Mouse (Mus musculus) hematopoietic multipotent progenitor cell, adult 10-12 weeks (in vitro differentiated cells): ENCODE measurements around the gene Clec4b1. TPM values are rescaled to one million over a fixed set of nuclear protein-coding genes. Genes with fewer than 3 reads are reported as not detected.

Experiments used
- polyA plus RNA-seq: library from polyadenylated mRNA; stranded (reverse); fragments of >175 nt; gene quantifications from 2 replicates; pipeline ENCODE4 v1.2.3, GENCODE M21; 2012; ENCODE audit warnings: low replicate concordance

Gene Clec4b1
- 0.51 TPM in 1 of 2 replicates, not detected in the other for polyA plus RNA-seq

DNA sequence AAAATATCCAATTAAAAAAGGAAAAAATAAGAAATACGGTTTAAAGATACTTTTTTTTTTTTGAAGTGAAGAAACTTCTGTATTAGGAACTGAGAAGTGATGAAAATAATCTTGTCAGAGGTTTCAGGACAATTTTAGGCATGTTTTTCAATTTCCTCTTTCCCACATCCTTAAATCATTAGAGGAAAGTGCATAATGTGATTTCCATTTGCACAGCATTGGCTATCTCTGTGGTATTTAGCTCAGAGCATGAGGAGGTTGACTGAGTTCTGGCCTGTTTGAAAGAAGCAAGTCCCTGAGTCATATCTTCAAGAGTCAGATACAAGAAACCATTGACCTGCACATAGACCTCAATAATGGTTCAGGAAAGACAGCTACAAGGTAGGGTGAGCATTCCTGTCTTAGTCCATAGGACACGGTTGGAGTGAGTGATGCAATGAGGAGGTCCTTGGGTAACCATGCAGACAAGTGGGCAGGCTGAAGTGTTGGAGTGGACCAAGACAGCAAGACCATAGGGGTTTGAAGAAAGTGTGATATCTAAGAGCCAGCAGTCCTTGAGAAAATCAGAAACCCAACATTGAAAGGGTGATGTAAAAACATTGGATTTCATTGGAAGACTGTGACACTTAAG lies at the start of gene Clec4b1:
Gene Clec4b1 (plus strand): TSS at position 221 of the 631 bp plus-strand sequence.

DNA sequence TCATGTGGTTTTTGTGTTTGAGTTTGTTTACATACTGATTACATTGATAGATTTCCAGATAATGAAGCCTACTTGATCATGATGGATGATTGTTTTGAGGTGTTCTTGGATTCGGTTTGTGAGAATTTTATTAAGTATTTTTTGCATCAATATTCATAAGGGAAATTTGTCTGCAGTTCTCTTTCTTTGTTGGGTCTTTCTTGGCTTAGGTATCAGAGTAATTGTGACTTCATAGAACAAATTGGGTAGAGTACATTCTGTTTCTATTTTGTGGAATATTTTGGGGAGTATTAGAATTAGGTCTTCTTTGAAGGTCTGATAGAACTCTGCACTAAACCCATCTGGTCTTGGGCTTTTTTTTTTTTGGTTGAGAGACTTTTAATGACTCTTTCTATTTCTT lies 56.4 kb downstream of the Clec4b1 start, which contains the start of gene Clec4a2:
Gene Clec4a2 (plus strand): TSS at position 301 of the 400 bp plus-strand sequence.

Other genes starting within 250 kb of the Clec4b1 start
- 20.4 and 22.0 TPM in 2 replicates for gene Slc2a3, start 248.3 kb upstream of the Clec4b1 start, polyA plus RNA-seq
- 75.7 and 155 TPM in 2 replicates for gene Foxj2, start 230.0 kb upstream of the Clec4b1 start, polyA plus RNA-seq
- gene C3ar1, start 193.8 kb upstream of the Clec4b1 start, polyA plus RNA-seq, result 0.10 and 0.12 TPM in 2 replicates
- 14.5 and 27.2 TPM in 2 replicates for gene Necap1, start 175.5 kb upstream of the Clec4b1 start, polyA plus RNA-seq
- gene Clec4a1, start 128.1 kb upstream of the Clec4b1 start, polyA plus RNA-seq, result 1.5 and 4.9 TPM in 2 replicates
- 1.2 and 4.8 TPM in 2 replicates for gene Clec4a3, start 97.4 kb upstream of the Clec4b1 start, polyA plus RNA-seq
- 0.17 TPM in 1 of 2 replicates, not detected in the other for gene Clec4a4, start 59.6 kb upstream of the Clec4b1 start, polyA plus RNA-seq
- gene Clec4a2, start 56.5 kb downstream of the Clec4b1 start, polyA plus RNA-seq, result 15.8 and 16.7 TPM in 2 replicates
- gene Clec4b2, start 122.9 kb downstream of the Clec4b1 start, polyA plus RNA-seq, result not detected in 2 replicates
- gene Clec4n, start 179.9 kb downstream of the Clec4b1 start, polyA plus RNA-seq, result 2.1 and 8.8 TPM in 2 replicates
- 0.77 and 0.84 TPM in 2 replicates for gene Clec4d, start 212.1 kb downstream of the Clec4b1 start, polyA plus RNA-seq
- gene Clec4e, start 239.9 kb downstream of the Clec4b1 start, polyA plus RNA-seq, result 0.35 and 0.78 TPM in 2 replicates